Mouse (Mus musculus): ENCODE measurements around the gene Crcp.

GRCm38 (mm10) chr5:130060329-130060665, 31.2 kb downstream of the Crcp start:
- TF ChIP-seq TCF12 (IDR thresholded peaks at IDR 0.05; ENCODE audit: low read depth, low read length), result no peak
- TF ChIP-seq CTCF (conservative IDR thresholded peaks at IDR 0.05 in 1 of 2, IDR thresholded peaks at IDR 0.05 in 1 of 2; ENCODE audit: low read depth in 2 of 2, low read length in 2 of 2), result no peak
- TF ChIP-seq ZNF384 (IDR thresholded peaks at IDR 0.05; ENCODE audit: low read depth, low read length), result no peak
- TF ChIP-seq CHD2 (IDR thresholded peaks at IDR 0.05; ENCODE audit: low read length), result no peak
- TF ChIP-seq ELF1 (IDR thresholded peaks at IDR 0.05; ENCODE audit: low read depth, low read length), result no peak
- TF ChIP-seq IRF4 (IDR thresholded peaks at IDR 0.05; ENCODE audit: low read depth, low read length), result no peak
- no peak for TF ChIP-seq NRF1 (IDR thresholded peaks at IDR 0.05; ENCODE audit: low read depth, low read length)
- no peak for TF ChIP-seq MEF2A (IDR thresholded peaks at IDR 0.05; ENCODE audit: borderline replicate concordance, low read depth, low read length)
- TF ChIP-seq EP300 (IDR thresholded peaks at IDR 0.05; ENCODE audit: low read length), result no peak
- no peak for TF ChIP-seq UBTF (IDR thresholded peaks at IDR 0.05; ENCODE audit: low read depth, low read length)
- no peak for TF ChIP-seq CHD1 (IDR thresholded peaks at IDR 0.05; ENCODE audit: low read depth, low read length)
- TF ChIP-seq USF1 (IDR thresholded peaks at IDR 0.05; ENCODE audit: low read depth, low read length), result no peak
- TF ChIP-seq POLR2A (IDR thresholded peaks at IDR 0.05; ENCODE audit: low read depth, low read length), result no peak
- no peak for TF ChIP-seq USF2 (conservative IDR thresholded peaks at IDR 0.05; ENCODE audit: low read depth, low read length)

Data from CH12.LX (cell line).